Mouse (Mus musculus) right cerebral cortex, postnatal 10 days (tissue): ENCODE measurements at regions not wholly inside any gene's neighbourhood (a gene's known extent, or its start where the extent isn't known, plus 50 kb on each side); places are given as distances from the start of the nearest gene placed in this dataset.
"Not testable (repeated sequence)": the region's sequence is repeated elsewhere in the genome, so short reads cannot be mapped to it uniquely, and the experiment has no call there.

Experiments
- DNase-seq, 2 experiments: peaks; one replicate each; pipeline ENCODE4 v3.0.0; 2021; ENCODE audit warnings: low spot score in 2 of 2

- no peak for DNase-seq
Observed at GRCm38 (mm10) chr19:51355701-51356100, 677.3 kb upstream of the Sorcs1 start.

GRCm38 (mm10) chr19:51340491-51340890, 662.0 kb upstream of the Sorcs1 start:
- DNase-seq, result no peak

GRCm38 (mm10) chr19:51330010-51330409, 651.6 kb upstream of the Sorcs1 start:
- DNase-seq, result no peak

- DNase-seq, result peak in 1 of 2 experiments; percentile 36
Observed at GRCm38 (mm10) chr19:51303708-51304107, 625.3 kb upstream of the Sorcs1 start.

GRCm38 (mm10) chr19:51296631-51297030, 618.2 kb upstream of the Sorcs1 start:
- not testable (repeated sequence) for DNase-seq

GRCm38 (mm10) chr19:51268978-51269556, 590.6 kb upstream of the Sorcs1 start:
- no peak for DNase-seq

GRCm38 (mm10) chr19:51240295-51240864, 561.9 kb upstream of the Sorcs1 start:
- no peak for DNase-seq

GRCm38 (mm10) chr19:51238181-51238523, 559.7 kb upstream of the Sorcs1 start:
- no peak for DNase-seq

- DNase-seq, result no peak
Observed at GRCm38 (mm10) chr19:51237509-51238180, 559.2 kb upstream of the Sorcs1 start.

- no peak for DNase-seq
Observed at GRCm38 (mm10) chr19:51232525-51232924, 554.1 kb upstream of the Sorcs1 start.

GRCm38 (mm10) chr19:51226932-51227331, 548.5 kb upstream of the Sorcs1 start:
- DNase-seq, result no peak

- peak; percentile 16 to 25 for DNase-seq
Observed at GRCm38 (mm10) chr19:51201391-51201790, 522.9 kb upstream of the Sorcs1 start.
